In genomic region chr5:89760368-89760767, GRCm38 (mm10) we compare ENCODE assay signal across 10 mouse cellular contexts.
"Had no signal": no experiment of that assay in that cellular context is flagged by ENCODE, and none has a peak within 500 bp of the region (broad histone marks: within the 10 kb centered on the region; RNA-seq: fewer than 3 reads in every experiment).

No protein-coding gene starts in this region.

- DNase-seq: liver, postnatal 0 days; lung, adult 2 months; lung, postnatal 14 days; lung, postnatal 36 days; thymus, adult 2 months; thymus, postnatal 25 days; thymus, postnatal 4 days had no signal

- ATAC-seq: liver, postnatal 0 days; lung, postnatal 0 days; midbrain, embryonic 13.5 days; midbrain, embryonic 15.5 days had no signal
